Mouse (Mus musculus) urinary bladder, postnatal 14 days (tissue): Measurements from ENCODE around the gene Jchain.

Source experiments
- DNase-seq: peaks from one replicate; pipeline ENCODE4 v3.0.0; 2021; ENCODE audit warnings: low spot score

Jchain gene

GRCm38 (mm10) chr5:88530908-88531307 is 3.2 kb upstream of the Jchain start:
- DNase-seq = peak; percentile 18

GRCm38 (mm10) chr5:88519232-88519631 is 8.5 kb downstream of the Jchain start:
- DNase-seq = peak; percentile 32

- DNase-seq = no peak
Observed at GRCm38 (mm10) chr5:88508990-88509389, 18.7 kb downstream of the Jchain start.

- no peak for DNase-seq
Observed at GRCm38 (mm10) chr5:88508555-88508954, 19.1 kb downstream of the Jchain start.

- peak; percentile 12 for DNase-seq
Observed at GRCm38 (mm10) chr5:88499781-88500180, 27.9 kb downstream of the Jchain start.

GRCm38 (mm10) chr5:88491111-88491510 is 36.6 kb downstream of the Jchain start:
- no peak for DNase-seq

GRCm38 (mm10) chr5:88489004-88489403 is 38.7 kb downstream of the Jchain start:
- no peak for DNase-seq

- DNase-seq = no peak
Observed at GRCm38 (mm10) chr5:88487675-88488074, 40.0 kb downstream of the Jchain start, which contains the start of gene Enam. Gene Enam, plus strand, starts transcription at chr5:88487975.
